Mouse (Mus musculus): Measurements from ENCODE around the gene Hsd17b6. TPM values are rescaled to one million over a fixed set of nuclear protein-coding genes. Genes with fewer than 3 reads are reported as not detected.

The Hsd17b6 gene
- polyA plus RNA-seq, 1 experiment from 2014 or later, result 0.48 TPM

DNA sequence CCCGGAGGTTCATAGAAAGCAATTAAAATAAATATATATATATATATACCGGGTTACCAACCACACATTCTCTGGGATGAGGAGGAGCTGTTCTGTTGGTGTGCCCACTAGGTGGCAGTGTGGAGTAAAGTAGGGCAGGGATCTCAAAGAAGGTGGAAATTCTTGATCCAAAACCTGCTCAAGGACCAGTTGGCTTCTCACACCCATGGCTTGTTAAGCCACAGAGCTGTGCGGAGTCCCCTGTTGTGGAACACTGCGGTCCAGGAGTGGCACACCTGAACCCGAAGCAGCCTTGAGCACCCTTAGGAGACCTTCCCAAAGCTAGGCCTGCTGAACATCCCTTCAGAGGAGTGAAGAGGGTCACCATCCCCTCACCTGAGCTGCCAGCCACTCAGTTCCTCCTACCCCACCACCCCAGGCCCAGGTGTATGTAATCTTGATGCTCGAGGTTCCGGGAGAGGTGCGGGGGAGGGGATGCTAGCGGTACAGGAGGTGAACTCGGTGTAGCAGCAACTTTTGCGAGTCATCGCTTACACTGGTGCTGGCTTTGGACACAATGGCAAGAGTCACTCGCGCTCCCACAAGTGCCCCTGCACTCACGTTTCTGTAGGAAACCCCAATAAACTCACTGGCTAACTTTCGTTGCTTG lies 51.1 kb downstream of the Hsd17b6 start:
- WGBS, result 53% methylated on average over 16 of the region's 16 CpGs
- no peak overlapping the region for H3K4me2 ChIP-seq (replicated peaks)
- H3K9ac ChIP-seq, result no peak overlapping the region
- H3K27me3 ChIP-seq (replicated peaks), result no peaks in the 10 kb centered on the region
- H3K4me3 ChIP-seq (replicated peaks), result no peak overlapping the region
- no peak overlapping the region for H3K27ac ChIP-seq
- no peaks in the 10 kb centered on the region for H3K9me3 ChIP-seq
- 0 out of 2 replicates have a peak, but pooled peaks cover 3% of the 10 kb centered on the region for H3K4me1 ChIP-seq (replicated peaks)
- H3K36me3 ChIP-seq, result no peaks in the 10 kb centered on the region
- peak; percentile 57 for ATAC-seq

DNA sequence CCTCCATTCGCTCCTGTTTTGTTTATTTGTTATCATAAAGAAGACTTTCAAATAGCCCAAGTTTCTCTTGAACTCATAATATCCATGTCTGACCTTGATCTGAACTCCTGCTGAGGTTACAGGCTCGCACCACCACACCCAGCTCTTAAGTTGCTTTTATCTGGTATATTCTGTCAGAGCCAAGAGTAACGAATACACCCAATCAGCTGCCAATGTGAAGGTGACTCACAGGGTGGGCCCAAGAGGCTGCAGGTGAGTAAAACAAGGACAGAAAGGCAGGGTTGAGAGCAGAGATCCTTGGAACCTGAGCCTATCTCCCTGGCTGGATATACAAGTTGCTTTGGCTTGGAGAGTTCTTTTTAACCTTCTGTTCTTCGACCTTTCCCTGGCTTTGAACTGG lies 52.4 kb downstream of the Hsd17b6 start:
- H3K9me3 ChIP-seq, result no peaks in the 10 kb centered on the region
- no peak overlapping the region for H3K9ac ChIP-seq
- no peaks in the 10 kb centered on the region for H3K36me3 ChIP-seq
- 63% methylated on average over 4 of the region's 4 CpGs for WGBS
- H3K4me2 ChIP-seq (replicated peaks), result no peak overlapping the region
- no peak overlapping the region for H3K4me3 ChIP-seq (replicated peaks)
- ATAC-seq, result peak; percentile 64
- no peak overlapping the region for H3K27ac ChIP-seq
- 0 out of 2 replicates have a peak, but pooled peaks cover 3% of the 10 kb centered on the region for H3K4me1 ChIP-seq (replicated peaks)
- H3K27me3 ChIP-seq (replicated peaks), result no peaks in the 10 kb centered on the region

DNA sequence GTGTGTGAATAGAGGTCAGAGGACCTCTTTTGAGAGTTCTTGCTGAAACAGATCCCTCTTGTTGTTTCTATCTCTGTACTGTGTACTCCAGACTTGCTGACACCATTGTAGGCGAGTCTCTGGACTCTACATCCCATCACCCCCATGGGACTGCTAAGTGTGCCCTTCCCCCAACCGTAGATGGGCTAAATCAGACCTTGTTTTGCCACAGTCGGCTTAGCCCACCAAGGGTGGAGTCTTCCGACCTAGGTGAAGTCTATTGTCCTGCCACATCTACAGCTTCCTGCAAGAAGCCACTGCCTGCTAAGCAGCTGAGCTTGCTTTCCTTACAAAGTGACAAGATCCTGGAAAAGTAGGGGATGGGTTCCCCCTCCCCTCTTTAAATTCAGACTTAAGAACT lies 55.6 kb downstream of the Hsd17b6 start:
- ATAC-seq, result no peak
- no peaks in the 10 kb centered on the region for H3K9me3 ChIP-seq
- no peak overlapping the region for H3K27ac ChIP-seq
- WGBS, result 74% methylated on average over 4 of the region's 4 CpGs
- H3K36me3 ChIP-seq, result no peaks in the 10 kb centered on the region
- no peak overlapping the region for H3K4me3 ChIP-seq (replicated peaks)
- H3K4me1 ChIP-seq (replicated peaks), result 0 out of 2 replicates have a peak, but pooled peaks cover 3% of the 10 kb centered on the region
- H3K9ac ChIP-seq, result no peak overlapping the region
- no peak overlapping the region for H3K4me2 ChIP-seq (replicated peaks)
- H3K27me3 ChIP-seq (replicated peaks), result no peaks in the 10 kb centered on the region

DNA sequence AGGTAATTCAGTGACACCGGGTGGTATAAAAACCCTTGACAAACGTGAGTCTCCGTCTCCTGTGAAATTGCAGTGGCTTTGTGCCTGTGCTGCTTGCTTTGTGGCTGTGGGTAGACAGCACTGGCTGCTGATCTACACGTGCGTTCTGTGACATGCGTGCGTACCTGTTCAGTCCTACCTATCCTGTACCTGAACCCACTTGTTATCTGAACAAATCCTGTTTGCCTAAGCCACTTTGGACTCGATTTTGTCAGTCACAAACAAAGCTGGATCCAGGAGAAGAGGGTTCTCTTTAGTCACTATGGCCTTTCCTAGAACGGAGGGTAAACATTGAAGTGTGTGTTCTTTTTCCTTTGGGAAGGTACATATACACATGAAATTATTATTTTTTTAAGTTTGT lies 56.0 kb downstream of the Hsd17b6 start:
- Histone ChIP-seq H3K36me3 (no peaks in the 10 kb centered on the region), H3K4me2 (replicated peaks) (no peak overlapping the region), H3K4me1 (replicated peaks) (0 out of 2 replicates have a peak, but pooled peaks cover 2% of the 10 kb centered on the region), H3K9ac (no peak overlapping the region), H3K27me3 (replicated peaks) (no peaks in the 10 kb centered on the region), H3K4me3 (replicated peaks) (no peak overlapping the region), H3K9me3 (no peaks in the 10 kb centered on the region), H3K27ac (no peak overlapping the region)
- no peak for ATAC-seq
- WGBS, result 80% methylated on average over 9 of the region's 9 CpGs

- Histone ChIP-seq H3K4me3 (replicated peaks) (no peak overlapping the region), H3K4me2 (replicated peaks) (no peak overlapping the region), H3K9ac (no peak overlapping the region), H3K4me1 (replicated peaks) (no peaks in the 10 kb centered on the region), H3K27me3 (replicated peaks) (no peaks in the 10 kb centered on the region), H3K27ac (no peak overlapping the region), H3K9me3 (no peaks in the 10 kb centered on the region), H3K36me3 (no peaks in the 10 kb centered on the region)
- WGBS, result 84% methylated on average over 4 of the region's 4 CpGs
- ATAC-seq, result no peak
Measured at GRCm38 (mm10) chr10:127949596-127950130, 57.7 kb downstream of the Hsd17b6 start.

GRCm38 (mm10) chr10:127945432-127946064 lies 61.9 kb downstream of the Hsd17b6 start:
- Histone ChIP-seq H3K27ac (no peak overlapping the region), H3K4me3 (replicated peaks) (no peak overlapping the region), H3K4me2 (replicated peaks) (no peak overlapping the region), H3K9me3 (no peaks in the 10 kb centered on the region), H3K36me3 (no peaks in the 10 kb centered on the region), H3K4me1 (replicated peaks) (no peaks in the 10 kb centered on the region), H3K27me3 (replicated peaks) (no peaks in the 10 kb centered on the region), H3K9ac (no peak overlapping the region)
- 33% methylated on average over 5 of the region's 5 CpGs for WGBS
- ATAC-seq, result peak; percentile 81

Other genes with a start within 250 kb of the Hsd17b6 start
- 0.04 TPM in 1 of 2 replicates, not detected in the other for gene Rdh1, start 247.9 kb downstream of the Hsd17b6 start, polyA plus RNA-seq (2015; fragmentation: Nextera tagmentation; extraction: Ambion mirVana)
- gene Rdh16f1, start 247.8 kb downstream of the Hsd17b6 start, polyA plus RNA-seq (2015; fragmentation: Nextera tagmentation; extraction: Ambion mirVana), result 0.19 TPM in 1 of 2 replicates, not detected in the other
- gene Rdh9, start 231.2 kb downstream of the Hsd17b6 start, polyA plus RNA-seq (2015; fragmentation: Nextera tagmentation; extraction: Ambion mirVana), result 0.13 TPM in 1 of 2 replicates, not detected in the other
- gene Rdh16, start 206.5 kb downstream of the Hsd17b6 start, polyA plus RNA-seq (2015; fragmentation: Nextera tagmentation; extraction: Ambion mirVana), result not detected in 2 replicates
- gene Rdh19, start 157.7 kb downstream of the Hsd17b6 start, polyA plus RNA-seq (2015; fragmentation: Nextera tagmentation; extraction: Ambion mirVana), result not detected in 2 replicates
- 0.19 and 0.34 TPM in 2 replicates for gene Rdh16f2, start 141.1 kb downstream of the Hsd17b6 start, polyA plus RNA-seq (2015; fragmentation: Nextera tagmentation; extraction: Ambion mirVana)
- gene Rdh7, start 118.8 kb downstream of the Hsd17b6 start, polyA plus RNA-seq (2015; fragmentation: Nextera tagmentation; extraction: Ambion mirVana), result 0.35 and 0.63 TPM in 2 replicates
- gene Sdr9c7, start 109.1 kb downstream of the Hsd17b6 start, polyA plus RNA-seq (2015; fragmentation: Nextera tagmentation; extraction: Ambion mirVana), result 0.16 and 0.26 TPM in 2 replicates
- 67.9 and 73.0 TPM in 2 replicates for gene Prim1, start 7.6 kb upstream of the Hsd17b6 start, polyA plus RNA-seq (2015; fragmentation: Nextera tagmentation; extraction: Ambion mirVana)
- 779 and 830 TPM in 2 replicates for gene Naca, start 28.0 kb upstream of the Hsd17b6 start, polyA plus RNA-seq (2015; fragmentation: Nextera tagmentation; extraction: Ambion mirVana)
- 482 and 586 TPM in 2 replicates for gene Ptges3, start 51.3 kb upstream of the Hsd17b6 start, polyA plus RNA-seq (2015; fragmentation: Nextera tagmentation; extraction: Ambion mirVana)
- gene Atp5b, start 75.7 kb upstream of the Hsd17b6 start, polyA plus RNA-seq (2015; fragmentation: Nextera tagmentation; extraction: Ambion mirVana), result 3,029 and 3,109 TPM in 2 replicates
- 11.7 and 12.5 TPM in 2 replicates for gene Baz2a, start 84.0 kb upstream of the Hsd17b6 start, polyA plus RNA-seq (2015; fragmentation: Nextera tagmentation; extraction: Ambion mirVana)
- gene Rbms2, start 172.7 kb upstream of the Hsd17b6 start, polyA plus RNA-seq (2015; fragmentation: Nextera tagmentation; extraction: Ambion mirVana), result 24.8 and 27.0 TPM in 2 replicates
- gene Gls2, start 186.8 kb upstream of the Hsd17b6 start, polyA plus RNA-seq (2015; fragmentation: Nextera tagmentation; extraction: Ambion mirVana), result 1.8 and 3.3 TPM in 2 replicates
- gene Spryd4, start 204.2 kb upstream of the Hsd17b6 start, polyA plus RNA-seq (2015; fragmentation: Nextera tagmentation; extraction: Ambion mirVana), result 34.8 and 35.9 TPM in 2 replicates
- gene Mip, start 218.2 kb upstream of the Hsd17b6 start, polyA plus RNA-seq (2015; fragmentation: Nextera tagmentation; extraction: Ambion mirVana), result 0.19 TPM in 1 of 2 replicates, not detected in the other
- 40.8 and 41.3 TPM in 2 replicates for gene Timeless, start 224.5 kb upstream of the Hsd17b6 start, polyA plus RNA-seq (2015; fragmentation: Nextera tagmentation; extraction: Ambion mirVana)
- 0.26 and 0.35 TPM in 2 replicates for gene Apon, start 246.5 kb upstream of the Hsd17b6 start, polyA plus RNA-seq (2015; fragmentation: Nextera tagmentation; extraction: Ambion mirVana)

All from intestine, embryonic 15.5 days (tissue).